Mouse (Mus musculus): ENCODE results near the gene Cpsf4.
A peak's percentile ranks its signal among the peaks of the same experiment; 100 is the strongest.
"Not testable (repeated sequence)": the region's sequence is repeated elsewhere in the genome, so short reads cannot be mapped to it uniquely, and the experiment has no call there.

Gene Cpsf4

GRCm38 (mm10) chr5:145166536-145167305 is at the start of gene Cpsf4, which contains the start of gene Ptcd1:
TSS of gene Cpsf4 (plus strand) at chr5:145167213.
TSS of gene Ptcd1 (minus strand) at chr5:145167108.
- DNase-seq (ENCODE audit: extremely low spot score, low spot score), result peak; percentile 100

GRCm38 (mm10) chr5:145118005-145118404 is 49.0 kb upstream of the Cpsf4 start:
- DNase-seq (ENCODE audit: extremely low spot score, low spot score), result no peak

- no peak for DNase-seq (ENCODE audit: extremely low spot score, low spot score)
Measured at GRCm38 (mm10) chr5:145118461-145118860, 48.6 kb upstream of the Cpsf4 start.

GRCm38 (mm10) chr5:145119385-145119784 is 47.6 kb upstream of the Cpsf4 start:
- no peak for DNase-seq (ENCODE audit: extremely low spot score, low spot score)

- no peak for DNase-seq (ENCODE audit: extremely low spot score, low spot score)
Measured at GRCm38 (mm10) chr5:145120921-145121320, 46.1 kb upstream of the Cpsf4 start.

- no peak for DNase-seq (ENCODE audit: extremely low spot score, low spot score)
Measured at GRCm38 (mm10) chr5:145123396-145123795, 43.6 kb upstream of the Cpsf4 start.

GRCm38 (mm10) chr5:145126580-145126979 is 40.4 kb upstream of the Cpsf4 start:
- no peak for DNase-seq (ENCODE audit: extremely low spot score, low spot score)

- DNase-seq (ENCODE audit: extremely low spot score, low spot score), result no peak
Measured at GRCm38 (mm10) chr5:145129124-145129523, 37.9 kb upstream of the Cpsf4 start.

- DNase-seq (ENCODE audit: extremely low spot score, low spot score), result not testable (repeated sequence)
Measured at GRCm38 (mm10) chr5:145129773-145130172, 37.2 kb upstream of the Cpsf4 start.

- DNase-seq (ENCODE audit: extremely low spot score, low spot score), result no peak
Measured at GRCm38 (mm10) chr5:145130191-145130590, 36.8 kb upstream of the Cpsf4 start.

GRCm38 (mm10) chr5:145130995-145131394 is 36.0 kb upstream of the Cpsf4 start:
- DNase-seq (ENCODE audit: extremely low spot score, low spot score), result no peak

- not testable (repeated sequence) for DNase-seq (ENCODE audit: extremely low spot score, low spot score)
Measured at GRCm38 (mm10) chr5:145133275-145133674, 33.7 kb upstream of the Cpsf4 start.

- DNase-seq (ENCODE audit: extremely low spot score, low spot score), result no peak
Measured at GRCm38 (mm10) chr5:145138836-145139235, 28.2 kb upstream of the Cpsf4 start.

- DNase-seq (ENCODE audit: extremely low spot score, low spot score), result peak; percentile 96
Measured at GRCm38 (mm10) chr5:145139571-145140519, 27.2 kb upstream of the Cpsf4 start, which contains the start of the genes Pdap1 and Bud31. TSS of gene Pdap1 (minus strand) at chr5:145140238. TSS of gene Bud31 (plus strand) at chr5:145140362.

GRCm38 (mm10) chr5:145140611-145141010 is 26.4 kb upstream of the Cpsf4 start:
- DNase-seq (ENCODE audit: extremely low spot score, low spot score), result peak; percentile 26

GRCm38 (mm10) chr5:145147748-145148147 is 19.3 kb upstream of the Cpsf4 start:
- DNase-seq (ENCODE audit: extremely low spot score, low spot score), result no peak

- no peak for DNase-seq (ENCODE audit: extremely low spot score, low spot score)
Measured at GRCm38 (mm10) chr5:145149294-145149693, 17.7 kb upstream of the Cpsf4 start.

- DNase-seq (ENCODE audit: extremely low spot score, low spot score), result no peak
Measured at GRCm38 (mm10) chr5:145152690-145153089, 14.3 kb upstream of the Cpsf4 start.

- DNase-seq (ENCODE audit: extremely low spot score, low spot score), result no peak
Measured at GRCm38 (mm10) chr5:145161361-145161760, 5.7 kb upstream of the Cpsf4 start.

- no peak for DNase-seq (ENCODE audit: extremely low spot score, low spot score)
Measured at GRCm38 (mm10) chr5:145164710-145165109, 2.3 kb upstream of the Cpsf4 start.

GRCm38 (mm10) chr5:145165184-145165583 is 1.8 kb upstream of the Cpsf4 start:
- no peak for DNase-seq (ENCODE audit: extremely low spot score, low spot score)

- no peak for DNase-seq (ENCODE audit: extremely low spot score, low spot score)
Measured at GRCm38 (mm10) chr5:145167306-145167661, 271 bp downstream of the Cpsf4 start.

All from neural tube, embryonic 10.5 days (tissue).